Mouse (Mus musculus): ENCODE measurements around the gene Mars.

The Mars gene

DNA sequence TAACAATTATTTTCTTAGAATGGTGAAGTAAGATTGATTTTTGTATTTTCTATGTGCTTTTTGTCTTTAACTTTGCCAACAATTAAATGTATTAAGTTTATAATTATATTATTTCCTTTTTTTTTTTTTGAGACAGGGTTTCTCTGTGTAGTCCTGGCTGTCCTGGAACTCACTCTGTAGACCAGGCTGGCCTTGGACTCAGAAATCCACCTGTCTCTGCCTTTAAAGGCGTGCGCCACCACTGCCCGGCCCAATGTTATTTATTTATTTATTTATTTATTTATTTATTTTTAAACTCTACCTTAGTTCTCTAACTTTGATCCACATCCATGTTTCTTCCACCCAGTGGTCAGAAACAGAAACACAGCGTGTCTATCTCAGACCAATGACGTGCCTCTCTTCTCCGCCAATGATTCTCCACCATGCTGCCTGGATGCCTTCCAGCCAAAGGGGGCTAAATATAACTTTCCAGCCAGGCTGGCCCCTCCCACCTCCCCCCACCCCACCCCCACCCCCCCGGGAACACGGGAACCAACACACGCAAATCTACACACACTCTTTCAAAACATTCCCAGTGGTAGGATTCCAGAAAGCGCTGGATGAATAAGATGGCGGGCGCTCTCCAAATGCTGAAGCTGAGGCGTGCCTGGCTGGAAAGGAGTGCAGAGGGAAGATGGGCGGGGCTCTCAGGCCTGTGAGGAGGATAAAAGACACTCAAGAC lies 55.8 kb downstream of the Mars start:
- DNase-seq: peak; percentile 48

GRCm38 (mm10) chr10:127250810-127251209 lies 60.8 kb downstream of the Mars start:
- DNase-seq: no peak
